Mouse (Mus musculus): ENCODE measurements around the gene Sema3c. TPM values are rescaled to one million over a fixed set of nuclear protein-coding genes. Genes with fewer than 3 reads are reported as not detected.
"Not testable (repeated sequence)": the region's sequence is repeated elsewhere in the genome, so short reads cannot be mapped to it uniquely, and the experiment has no call there.

Sema3c gene
- 61.0 and 75.4 TPM in 2 replicates for polyA plus RNA-seq (2012; rRNA removed)

DNA sequence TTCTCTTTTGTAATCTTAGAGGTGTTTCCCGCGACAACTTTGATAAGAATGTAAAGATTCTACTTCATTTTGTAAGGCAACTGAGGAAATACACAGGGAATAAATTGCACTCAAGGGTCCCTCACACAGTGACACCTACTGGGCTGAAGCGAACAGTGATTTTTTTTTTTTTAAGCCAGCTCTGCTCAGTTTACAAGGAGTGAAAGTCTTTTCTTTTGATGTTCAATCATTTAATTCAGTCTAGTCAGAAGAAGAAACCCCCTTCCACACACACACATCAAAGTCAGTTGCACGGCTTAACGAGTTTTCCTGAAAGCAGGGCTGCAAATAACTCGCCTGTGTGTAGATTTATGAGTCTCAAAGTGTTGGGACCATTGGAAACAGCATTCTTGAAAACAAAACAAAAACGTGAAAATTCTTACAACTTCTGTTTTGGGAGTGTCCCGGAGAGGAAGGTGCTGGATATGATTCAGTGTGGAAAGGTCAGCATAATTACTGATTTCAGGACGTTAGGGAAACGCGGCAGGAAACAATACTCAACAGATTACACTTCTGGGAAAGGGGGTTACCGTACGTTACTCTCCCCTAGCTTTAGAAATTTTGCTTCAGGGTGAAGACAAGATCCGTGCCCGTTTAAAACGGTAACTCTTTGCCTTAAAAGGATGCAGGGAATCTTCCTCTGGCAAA lies at the start of gene Sema3c:
Gene Sema3c, plus strand, starts transcription at position 588 of the 687 bp plus-strand sequence.
- peak within 1 kb of the TSS; percentile 67 for H3K4me3 ChIP-seq (replicated peaks; ENCODE audit: extremely low read depth, low read depth, low read length)
- TF ChIP-seq POLR2A (IDR thresholded peaks at IDR 0.05; ENCODE audit: borderline replicate concordance, extremely low read depth, low read depth, low read length) = no peak
- 0 out of 2 replicates have a peak, but pooled peaks have one; percentile 23 for TF ChIP-seq CTCF (IDR thresholded peaks at IDR 0.05; ENCODE audit: insufficient read depth, low read length)
- under 1% methylated on average over 16 of the region's 16 CpGs for WGBS
- H3K4me1 ChIP-seq (ENCODE audit: control insufficient read depth, insufficient read depth, low read length) = no peaks in the 10 kb centered on the region; the same call in none of the 2 replicates
- DNase-seq = peak; percentile 22

DNA sequence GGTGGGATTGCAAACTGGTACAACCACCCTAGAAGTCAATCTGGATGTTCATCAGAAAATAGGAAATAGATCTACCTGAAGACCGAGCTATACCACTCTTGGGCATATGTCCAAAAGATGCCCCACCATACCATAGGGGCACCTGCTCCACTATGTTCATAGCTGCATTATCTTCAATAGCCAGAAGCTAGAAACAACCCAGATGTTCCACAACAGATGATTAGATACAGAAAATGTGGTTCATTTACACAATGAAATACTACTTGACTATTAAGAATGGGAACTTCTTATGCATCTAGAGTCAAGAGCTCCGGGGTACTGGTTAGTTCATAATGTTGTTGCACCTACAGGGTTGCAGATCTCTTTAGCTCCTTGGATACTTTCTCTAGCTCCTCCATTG lies 42.9 kb upstream of the Sema3c start:
- WGBS = 97% methylated on average over 2 of the region's 2 CpGs

GRCm38 (mm10) chr5:17543141-17543540 lies 30.9 kb upstream of the Sema3c start:
- no peaks in the 10 kb centered on the region for H3K4me1 ChIP-seq (ENCODE audit: control insufficient read depth, insufficient read depth, low read length)
- WGBS = 47% methylated on average over 4 of the region's 4 CpGs
- H3K4me3 ChIP-seq (replicated peaks; ENCODE audit: extremely low read depth, low read depth, low read length) = no peak overlapping the region
- DNase-seq = no peak
- TF ChIP-seq POLR2A (IDR thresholded peaks at IDR 0.05; ENCODE audit: borderline replicate concordance, extremely low read depth, low read depth, low read length) (no peak), CTCF (IDR thresholded peaks at IDR 0.05; ENCODE audit: insufficient read depth, low read length) (no peak)

More for the DNA sequence above, 42.9 kb upstream of the Sema3c start:
- not testable (repeated sequence) for DNase-seq; H3K4me1 ChIP-seq (ENCODE audit: control insufficient read depth, insufficient read depth, low read length); H3K4me3 ChIP-seq (replicated peaks; ENCODE audit: extremely low read depth, low read depth, low read length)

DNA sequence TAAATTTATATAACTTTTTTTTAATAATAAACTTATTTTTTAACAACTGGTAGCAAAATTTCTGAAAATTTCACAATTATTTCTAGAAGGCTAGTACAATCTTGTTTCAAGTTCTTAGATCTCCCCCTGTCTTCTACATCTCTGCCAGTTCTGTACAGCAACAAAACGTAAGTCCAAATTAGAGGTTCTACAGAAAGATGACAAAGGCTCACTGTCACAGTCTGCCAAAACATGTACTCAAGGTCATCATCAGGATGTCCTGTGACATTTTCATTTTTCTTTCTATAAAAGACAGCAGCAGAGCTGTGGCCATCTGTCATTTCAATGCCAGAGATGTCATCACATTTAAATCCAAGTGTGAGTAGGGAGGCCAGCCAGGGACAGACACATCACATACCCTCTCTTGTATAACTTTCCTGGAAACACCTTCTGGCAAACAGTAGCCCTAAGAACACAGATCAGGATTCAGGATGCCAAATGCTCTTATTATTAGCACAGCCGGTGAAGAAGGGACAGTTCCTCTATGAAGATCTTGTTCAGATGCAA lies 29.1 kb upstream of the Sema3c start:
- DNase-seq = no peak
- WGBS = 78% methylated on average over 2 of the region's 2 CpGs
- Histone ChIP-seq H3K4me3 (replicated peaks; ENCODE audit: extremely low read depth, low read depth, low read length) (no peak overlapping the region), H3K4me1 (ENCODE audit: control insufficient read depth, insufficient read depth, low read length) (no peaks in the 10 kb centered on the region)
- TF ChIP-seq POLR2A (IDR thresholded peaks at IDR 0.05; ENCODE audit: borderline replicate concordance, extremely low read depth, low read depth, low read length) (no peak), CTCF (IDR thresholded peaks at IDR 0.05; ENCODE audit: insufficient read depth, low read length) (no peak)

- 49% methylated on average over 3 of the region's 3 CpGs for WGBS
- Histone ChIP-seq H3K4me3 (replicated peaks; ENCODE audit: extremely low read depth, low read depth, low read length) (no peak overlapping the region), H3K4me1 (ENCODE audit: control insufficient read depth, insufficient read depth, low read length) (peaks cover 6% of the 10 kb centered on the region)
- TF ChIP-seq CTCF (IDR thresholded peaks at IDR 0.05; ENCODE audit: insufficient read depth, low read length) = no peak
- no peak for TF ChIP-seq POLR2A (IDR thresholded peaks at IDR 0.05; ENCODE audit: borderline replicate concordance, extremely low read depth, low read depth, low read length)
- no peak for DNase-seq
Observed at GRCm38 (mm10) chr5:17551693-17552092, 22.4 kb upstream of the Sema3c start.

GRCm38 (mm10) chr5:17556073-17556473 lies 18.0 kb upstream of the Sema3c start:
- no peak for TF ChIP-seq CTCF (IDR thresholded peaks at IDR 0.05; ENCODE audit: insufficient read depth, low read length)
- TF ChIP-seq POLR2A (IDR thresholded peaks at IDR 0.05; ENCODE audit: borderline replicate concordance, extremely low read depth, low read depth, low read length) = no peak
- Histone ChIP-seq H3K4me1 (ENCODE audit: control insufficient read depth, insufficient read depth, low read length) (peaks cover 7% of the 10 kb centered on the region), H3K4me3 (replicated peaks; ENCODE audit: extremely low read depth, low read depth, low read length) (no peak overlapping the region)
- 10% methylated on average over 7 of the region's 7 CpGs for WGBS
- peak; percentile 32 for DNase-seq

DNA sequence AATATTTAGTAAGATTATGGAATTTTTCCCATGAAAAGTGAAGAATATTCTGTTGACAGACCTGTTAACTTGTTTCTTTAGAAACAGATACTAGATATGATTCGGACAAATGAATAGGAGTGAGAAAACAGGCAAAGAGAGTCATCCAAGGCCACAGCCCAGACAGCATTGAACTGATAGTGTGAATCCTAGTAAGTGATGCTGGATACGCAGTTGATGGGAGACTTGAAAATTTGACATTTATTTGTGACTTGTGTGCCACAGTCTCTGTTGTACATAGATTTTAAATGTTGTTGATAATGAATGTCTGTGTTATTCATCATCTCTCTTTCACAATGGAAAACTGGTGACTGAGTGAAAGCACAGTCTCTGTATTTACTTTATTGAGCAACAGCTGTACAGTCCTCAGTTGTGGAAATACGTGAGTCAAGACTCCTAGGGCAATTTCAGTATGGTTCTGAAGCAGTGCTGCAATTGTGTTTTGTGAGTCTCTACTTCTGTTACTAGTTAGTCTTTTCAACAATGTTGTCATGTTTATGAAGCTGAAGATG lies 17.3 kb upstream of the Sema3c start:
- WGBS = 60% methylated on average over 3 of the region's 3 CpGs
- TF ChIP-seq CTCF (IDR thresholded peaks at IDR 0.05; ENCODE audit: insufficient read depth, low read length) = no peak
- TF ChIP-seq POLR2A (IDR thresholded peaks at IDR 0.05; ENCODE audit: borderline replicate concordance, extremely low read depth, low read depth, low read length) = no peak
- no peak for DNase-seq
- H3K4me3 ChIP-seq (replicated peaks; ENCODE audit: extremely low read depth, low read depth, low read length) = no peak overlapping the region
- H3K4me1 ChIP-seq (ENCODE audit: control insufficient read depth, insufficient read depth, low read length) = peaks cover 7% of the 10 kb centered on the region

DNA sequence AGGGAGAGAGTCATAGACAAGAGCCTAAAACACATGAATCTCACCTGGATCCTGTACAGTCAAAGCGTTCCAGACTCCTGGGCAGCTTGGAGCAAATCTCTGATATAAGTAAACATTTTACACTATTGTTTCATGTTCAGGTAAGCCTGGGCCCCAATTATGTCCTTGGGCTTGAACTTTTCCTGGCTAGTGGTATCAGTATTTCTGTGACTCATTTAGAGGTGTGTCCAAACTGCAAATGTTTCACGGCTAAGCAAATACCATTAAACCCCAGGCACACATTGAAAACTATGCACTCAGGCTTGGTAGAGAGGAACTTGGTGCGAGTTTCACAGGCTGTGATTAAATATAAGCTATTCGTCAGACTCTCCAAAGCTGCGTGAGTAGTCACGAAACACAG lies 2.5 kb upstream of the Sema3c start:
- no peaks in the 10 kb centered on the region; the same call in 1 of the 2 replicates for H3K4me1 ChIP-seq (ENCODE audit: control insufficient read depth, insufficient read depth, low read length)
- H3K4me3 ChIP-seq (replicated peaks; ENCODE audit: extremely low read depth, low read depth, low read length) = no peak overlapping the region
- no peak for DNase-seq
- WGBS = 68% methylated on average over 6 of the region's 6 CpGs
- no peak for TF ChIP-seq POLR2A (IDR thresholded peaks at IDR 0.05; ENCODE audit: borderline replicate concordance, extremely low read depth, low read depth, low read length)

GRCm38 (mm10) chr5:17574413-17575182 lies 517 bp downstream of the Sema3c start:
- H3K4me1 ChIP-seq (ENCODE audit: control insufficient read depth, insufficient read depth, low read length) = no peaks in the 10 kb centered on the region; the same call in none of the 2 replicates
- peak overlapping the region; percentile 67 for H3K4me3 ChIP-seq (replicated peaks; ENCODE audit: extremely low read depth, low read depth, low read length)
- no peak for TF ChIP-seq CTCF (IDR thresholded peaks at IDR 0.05; ENCODE audit: insufficient read depth, low read length)
- TF ChIP-seq POLR2A (IDR thresholded peaks at IDR 0.05; ENCODE audit: borderline replicate concordance, extremely low read depth, low read depth, low read length) = peak; percentile 91
- 1% methylated on average over 59 of the region's 59 CpGs for WGBS
- DNase-seq = peak; percentile 72
